Mouse (Mus musculus): ENCODE results near the gene Zp3. TPM values are rescaled to one million over a fixed set of nuclear protein-coding genes. Genes with fewer than 3 reads are reported as not detected.

The Zp3 gene
- 0.23 TPM in 1 of 2 replicates, not detected in the other for polyA plus RNA-seq (2015; fragmentation: Nextera tagmentation; extraction: Ambion mirVana)

DNA sequence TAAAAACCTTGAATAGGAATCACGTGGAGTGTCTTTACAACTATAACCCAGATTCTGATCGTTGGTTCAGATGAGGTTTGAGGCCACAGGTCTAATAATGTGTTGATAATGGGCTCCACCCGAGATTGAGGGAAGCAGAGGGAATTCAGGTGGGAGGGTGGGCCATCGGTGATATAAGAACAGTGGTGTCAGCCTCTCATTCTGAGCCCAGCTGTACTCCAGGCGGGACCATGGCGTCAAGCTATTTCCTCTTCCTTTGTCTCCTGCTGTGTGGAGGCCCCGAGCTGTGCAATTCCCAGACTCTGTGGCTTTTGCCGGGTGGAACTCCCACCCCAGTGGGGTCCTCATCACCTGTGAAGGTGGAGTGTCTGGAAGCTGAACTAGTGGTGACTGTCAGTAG lies at the start of gene Zp3:
Zp3 (plus strand) TSS at position 196 of the 400 bp plus-strand sequence.
- H3K36me3 ChIP-seq (ENCODE audit: control insufficient read depth, insufficient read depth, low read length): no peaks in the 10 kb centered on the region
- no peaks in the 10 kb centered on the region for H3K27me3 ChIP-seq (ENCODE audit: control insufficient read depth, insufficient read depth, low read depth, low read length)
- 79% methylated on average over 8 of the region's 8 CpGs for WGBS
- H3K4me2 ChIP-seq (ENCODE audit: low read length): no peak within 1 kb of the TSS
- no peaks in the 10 kb centered on the region for H3K4me1 ChIP-seq (ENCODE audit: control insufficient read depth, insufficient read depth, low read length)
- no peak within 1 kb of the TSS for H3K4me3 ChIP-seq (ENCODE audit: low read depth, low read length)
- H3K9ac ChIP-seq (ENCODE audit: low read depth, low read length): no peak within 1 kb of the TSS
- H3K27ac ChIP-seq (ENCODE audit: low read length): no peak within 1 kb of the TSS
- no peaks in the 10 kb centered on the region for H3K9me3 ChIP-seq (replicated peaks; ENCODE audit: control insufficient read depth, low read length, poor library complexity, severe bottlenecking)
- ATAC-seq: no peak

DNA sequence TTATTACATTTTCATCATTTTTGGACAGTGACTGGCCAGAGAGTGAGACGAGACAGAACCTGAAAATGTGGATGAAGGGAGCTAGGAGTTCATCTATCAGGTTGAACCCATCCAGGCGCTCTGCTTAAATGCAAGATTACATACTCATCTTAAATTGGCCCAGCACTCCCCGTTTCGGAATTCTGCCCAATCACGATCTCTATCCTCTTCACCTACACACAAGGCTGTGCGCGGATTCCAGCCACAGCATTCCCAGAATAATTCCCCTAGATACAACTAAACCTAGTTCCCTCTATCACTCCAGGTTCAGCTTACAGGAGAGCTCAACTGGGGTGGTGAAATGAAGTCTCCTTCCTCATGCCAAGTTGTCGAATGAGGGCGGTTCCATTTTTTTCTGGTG lies 48.4 kb upstream of the Zp3 start:
- 93% methylated on average over 9 of the region's 9 CpGs for WGBS
- Histone ChIP-seq H3K4me2 (ENCODE audit: low read length) (peak overlapping the region; percentile 85), H3K27ac (ENCODE audit: low read length) (no peak overlapping the region), H3K9me3 (replicated peaks; ENCODE audit: control insufficient read depth, low read length, poor library complexity, severe bottlenecking) (no peaks in the 10 kb centered on the region), H3K4me1 (ENCODE audit: control insufficient read depth, insufficient read depth, low read length) (peaks cover 49% of the 10 kb centered on the region), H3K36me3 (ENCODE audit: control insufficient read depth, insufficient read depth, low read length) (peaks cover 16% of the 10 kb centered on the region), H3K27me3 (ENCODE audit: control insufficient read depth, insufficient read depth, low read depth, low read length) (no peaks in the 10 kb centered on the region), H3K9ac (ENCODE audit: low read depth, low read length) (0 out of 2 replicates have a peak overlapping the region, but pooled peaks have one; percentile 30), H3K4me3 (ENCODE audit: low read depth, low read length) (peak overlapping the region; percentile 77)
- no peak for ATAC-seq

DNA sequence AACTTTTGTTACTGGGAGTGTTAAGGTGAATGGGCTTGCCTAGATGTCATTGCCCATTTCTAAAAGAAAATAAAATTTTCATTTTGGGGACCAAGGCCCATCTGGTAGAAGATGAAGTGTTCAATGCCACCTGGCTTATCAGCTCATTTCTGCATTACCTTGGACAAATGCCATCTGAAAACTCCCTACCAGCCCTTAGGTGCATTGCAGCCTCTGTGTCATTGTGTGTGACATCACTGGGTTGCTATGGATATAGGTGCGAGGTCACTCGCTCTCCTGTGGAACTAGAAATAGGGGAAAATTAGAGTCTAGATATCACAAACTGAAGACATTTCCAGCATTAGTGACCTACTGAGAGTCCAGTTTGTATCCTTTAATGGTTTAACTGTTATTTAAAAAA lies 47.5 kb upstream of the Zp3 start:
- H3K9ac ChIP-seq (ENCODE audit: low read depth, low read length): peak overlapping the region; percentile 57; the same call in 1 of the 2 replicates
- H3K4me2 ChIP-seq (ENCODE audit: low read length): peak overlapping the region; percentile 85
- ATAC-seq: no peak
- peaks cover 12% of the 10 kb centered on the region for H3K36me3 ChIP-seq (ENCODE audit: control insufficient read depth, insufficient read depth, low read length)
- H3K4me1 ChIP-seq (ENCODE audit: control insufficient read depth, insufficient read depth, low read length): peaks cover 44% of the 10 kb centered on the region
- H3K4me3 ChIP-seq (ENCODE audit: low read depth, low read length): peak overlapping the region; percentile 77
- no peaks in the 10 kb centered on the region for H3K27me3 ChIP-seq (ENCODE audit: control insufficient read depth, insufficient read depth, low read depth, low read length)
- no peak overlapping the region for H3K27ac ChIP-seq (ENCODE audit: low read length)
- WGBS: 38% methylated on average over 2 of the region's 2 CpGs
- H3K9me3 ChIP-seq (replicated peaks; ENCODE audit: control insufficient read depth, low read length, poor library complexity, severe bottlenecking): no peaks in the 10 kb centered on the region

DNA sequence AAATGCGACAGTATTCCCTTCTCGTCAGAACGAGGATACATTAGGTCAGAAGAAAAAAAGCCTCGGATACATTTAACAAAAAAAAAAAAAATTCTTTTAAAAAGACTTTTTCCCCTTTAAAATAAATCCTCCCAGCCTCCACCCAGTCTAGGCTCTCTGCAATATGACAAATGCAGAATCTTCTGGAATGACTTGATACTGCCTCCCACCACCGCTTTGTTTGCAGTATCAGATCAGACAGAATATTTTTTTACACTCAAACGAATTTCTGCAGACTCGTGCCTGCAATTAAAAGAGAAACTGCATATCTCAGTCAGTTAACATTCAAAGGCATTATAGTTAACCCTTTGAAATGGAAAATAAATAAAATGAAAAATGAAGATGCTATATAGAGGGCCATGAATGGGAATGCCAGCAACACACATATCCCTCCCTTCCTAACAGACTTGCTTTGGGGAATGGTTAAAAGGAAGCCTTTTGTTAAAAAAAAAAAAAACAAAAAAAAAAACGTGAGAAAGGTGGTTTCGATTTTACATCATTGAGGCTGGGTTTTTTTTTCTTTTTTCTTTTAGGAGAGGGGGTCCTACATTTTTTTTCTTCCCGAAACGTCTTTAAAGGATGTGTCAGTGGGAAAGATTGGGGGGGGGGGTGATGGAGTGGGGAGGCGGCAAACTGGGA lies 46.5 kb upstream of the Zp3 start:
- H3K4me2 ChIP-seq (ENCODE audit: low read length): peak overlapping the region; percentile 85
- H3K27ac ChIP-seq (ENCODE audit: low read length): peak overlapping the region; percentile 99
- ATAC-seq: no peak
- H3K9me3 ChIP-seq (replicated peaks; ENCODE audit: control insufficient read depth, low read length, poor library complexity, severe bottlenecking): no peaks in the 10 kb centered on the region
- H3K27me3 ChIP-seq (ENCODE audit: control insufficient read depth, insufficient read depth, low read depth, low read length): no peaks in the 10 kb centered on the region
- peaks cover 39% of the 10 kb centered on the region for H3K4me1 ChIP-seq (ENCODE audit: control insufficient read depth, insufficient read depth, low read length)
- peak overlapping the region; percentile 77 for H3K4me3 ChIP-seq (ENCODE audit: low read depth, low read length)
- peaks cover 12% of the 10 kb centered on the region for H3K36me3 ChIP-seq (ENCODE audit: control insufficient read depth, insufficient read depth, low read length)
- peak overlapping the region; percentile 88 for H3K9ac ChIP-seq (ENCODE audit: low read depth, low read length)
- 4% methylated on average over 12 of the region's 12 CpGs for WGBS

DNA sequence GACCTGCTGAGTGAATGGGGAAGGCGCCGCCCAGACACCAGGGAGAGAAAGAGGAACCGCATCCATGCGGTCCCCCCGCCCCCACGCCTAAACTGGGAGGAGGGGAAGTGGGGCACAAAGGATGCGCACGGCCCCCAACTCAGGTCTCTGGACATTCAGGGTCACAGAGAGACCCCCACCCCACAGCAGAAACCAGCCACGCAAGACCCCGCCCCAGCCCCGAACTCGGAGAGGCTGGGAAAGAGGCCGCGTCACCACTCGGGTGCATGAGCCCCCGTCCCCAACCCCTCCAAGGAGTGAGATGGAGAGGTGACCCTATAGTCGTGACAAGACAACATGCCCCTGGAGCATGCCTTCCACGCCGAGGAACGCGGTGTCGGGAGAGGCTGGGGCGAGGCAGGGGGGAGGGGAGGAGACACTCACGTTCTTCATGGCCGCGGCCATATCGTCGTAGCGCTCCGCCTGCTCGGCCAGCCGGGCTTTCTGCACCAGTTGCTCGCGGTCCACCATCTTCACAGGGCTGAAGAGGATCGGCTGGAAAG lies 45.9 kb upstream of the Zp3 start:
- peak; percentile 82 for ATAC-seq
- Histone ChIP-seq H3K9ac (ENCODE audit: low read depth, low read length) (peak overlapping the region; percentile 88), H3K27ac (ENCODE audit: low read length) (peak overlapping the region; percentile 99), H3K4me2 (ENCODE audit: low read length) (peak overlapping the region; percentile 85), H3K36me3 (ENCODE audit: control insufficient read depth, insufficient read depth, low read length) (peaks cover 12% of the 10 kb centered on the region), H3K27me3 (ENCODE audit: control insufficient read depth, insufficient read depth, low read depth, low read length) (no peaks in the 10 kb centered on the region), H3K9me3 (replicated peaks; ENCODE audit: control insufficient read depth, low read length, poor library complexity, severe bottlenecking) (no peaks in the 10 kb centered on the region), H3K4me1 (ENCODE audit: control insufficient read depth, insufficient read depth, low read length) (peaks cover 37% of the 10 kb centered on the region), H3K4me3 (ENCODE audit: low read depth, low read length) (peak overlapping the region; percentile 77)
- under 1% methylated on average over 28 of the region's 35 CpGs for WGBS

DNA sequence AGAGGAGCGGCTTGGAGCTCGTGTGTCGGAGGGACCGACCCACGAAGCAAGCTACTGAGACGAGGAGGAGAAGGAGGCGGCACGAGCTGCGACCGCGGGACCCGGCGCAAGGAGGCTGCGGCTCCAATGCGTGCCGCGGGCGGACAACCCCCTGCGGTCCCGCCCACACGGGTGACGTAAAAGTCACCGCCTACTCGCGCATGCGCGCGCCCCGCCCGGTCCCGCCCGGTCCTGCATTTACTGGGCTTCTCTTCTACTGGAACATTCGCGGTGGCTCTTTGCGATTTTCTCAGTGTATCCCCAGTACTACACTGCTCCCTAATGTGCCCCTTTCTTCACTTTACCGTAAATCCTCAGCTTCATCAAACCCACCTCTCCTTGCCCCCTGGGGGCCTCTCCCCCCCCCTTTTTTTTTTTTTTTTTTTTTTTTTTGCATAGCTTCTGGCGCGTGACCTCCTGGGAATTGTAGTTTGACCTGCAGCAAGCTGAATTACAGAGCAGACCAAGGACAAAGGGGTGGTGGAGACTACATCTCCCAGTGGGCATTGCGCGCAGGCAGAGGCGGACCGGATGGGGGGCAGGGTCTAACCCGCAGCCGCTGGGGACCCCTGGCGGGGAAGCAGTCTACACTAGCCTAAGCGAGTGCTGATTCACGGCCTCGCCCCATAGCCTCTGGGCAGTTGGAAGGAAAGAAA lies 45.3 kb upstream of the Zp3 start, which contains the start of gene Ywhag:
Ywhag (minus strand) TSS at position 136 of the 695 bp plus-strand sequence.
- Histone ChIP-seq H3K27me3 (ENCODE audit: control insufficient read depth, insufficient read depth, low read depth, low read length) (no peaks in the 10 kb centered on the region), H3K9me3 (replicated peaks; ENCODE audit: control insufficient read depth, low read length, poor library complexity, severe bottlenecking) (no peaks in the 10 kb centered on the region), H3K36me3 (ENCODE audit: control insufficient read depth, insufficient read depth, low read length) (peaks cover 6% of the 10 kb centered on the region), H3K9ac (ENCODE audit: low read depth, low read length) (peak within 1 kb of the TSS; percentile 88), H3K4me3 (ENCODE audit: low read depth, low read length) (peak within 1 kb of the TSS; percentile 77), H3K4me2 (ENCODE audit: low read length) (peak within 1 kb of the TSS; percentile 85), H3K4me1 (ENCODE audit: control insufficient read depth, insufficient read depth, low read length) (peaks cover 30% of the 10 kb centered on the region), H3K27ac (ENCODE audit: low read length) (peak within 1 kb of the TSS; percentile 99)
- WGBS: under 1% methylated on average over 45 of the region's 48 CpGs
- ATAC-seq: peak; percentile 95

DNA sequence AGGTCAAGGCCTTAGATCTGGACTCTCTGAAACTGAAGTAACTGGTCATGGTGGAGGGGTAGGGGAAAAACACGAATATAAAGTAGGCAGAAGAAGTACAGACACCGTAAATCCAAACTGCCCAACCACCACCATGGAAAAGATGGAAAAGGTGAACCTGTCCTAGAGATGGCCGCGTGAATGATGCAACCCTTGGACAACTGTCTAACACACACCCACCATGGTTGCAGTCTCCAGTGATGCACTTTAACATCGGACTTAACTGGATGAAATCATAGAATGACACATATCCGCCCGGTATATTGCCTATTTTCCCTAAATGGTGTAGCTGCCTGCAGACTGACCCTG lies 44.7 kb upstream of the Zp3 start:
- peak overlapping the region; percentile 61 for H3K4me2 ChIP-seq (ENCODE audit: low read length)
- H3K4me1 ChIP-seq (ENCODE audit: control insufficient read depth, insufficient read depth, low read length): peaks cover 27% of the 10 kb centered on the region
- peaks cover 2% of the 10 kb centered on the region; the same call in 1 of the 2 replicates for H3K36me3 ChIP-seq (ENCODE audit: control insufficient read depth, insufficient read depth, low read length)
- ATAC-seq: peak; percentile 43
- WGBS: 50% methylated on average over 7 of the region's 7 CpGs
- H3K27me3 ChIP-seq (ENCODE audit: control insufficient read depth, insufficient read depth, low read depth, low read length): no peaks in the 10 kb centered on the region
- H3K27ac ChIP-seq (ENCODE audit: low read length): peak overlapping the region; percentile 99
- peak overlapping the region; percentile 77 for H3K4me3 ChIP-seq (ENCODE audit: low read depth, low read length)
- H3K9ac ChIP-seq (ENCODE audit: low read depth, low read length): peak overlapping the region; percentile 88
- H3K9me3 ChIP-seq (replicated peaks; ENCODE audit: control insufficient read depth, low read length, poor library complexity, severe bottlenecking): no peaks in the 10 kb centered on the region

DNA sequence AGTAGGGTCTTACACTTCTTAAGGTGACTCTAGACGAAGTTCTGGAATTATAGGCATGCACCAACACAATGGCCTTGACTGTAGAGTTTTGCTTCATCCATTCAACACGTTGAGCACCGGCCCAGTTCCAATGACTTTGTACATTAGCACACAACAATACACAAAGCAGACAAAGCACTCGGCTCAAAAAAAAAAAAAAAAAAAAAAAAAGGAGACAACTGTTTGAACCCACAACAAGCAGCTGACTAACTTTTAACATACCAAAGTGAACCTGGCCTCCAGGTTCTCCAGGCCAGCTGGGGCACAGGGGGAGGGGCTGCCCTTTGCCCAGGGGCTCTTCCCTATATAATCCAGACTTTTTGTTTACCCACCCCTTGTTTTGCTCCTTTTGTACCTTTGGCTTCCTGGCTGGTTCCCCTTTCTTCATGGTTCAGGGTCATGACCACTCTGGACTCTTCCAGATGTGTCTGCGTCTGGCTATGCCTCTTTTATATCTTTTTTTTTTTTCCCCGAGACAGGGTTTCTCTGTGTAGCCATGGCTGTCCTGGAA lies 44.2 kb upstream of the Zp3 start:
- H3K27ac ChIP-seq (ENCODE audit: low read length): peak overlapping the region; percentile 99
- no peaks in the 10 kb centered on the region for H3K36me3 ChIP-seq (ENCODE audit: control insufficient read depth, insufficient read depth, low read length)
- H3K4me1 ChIP-seq (ENCODE audit: control insufficient read depth, insufficient read depth, low read length): peaks cover 23% of the 10 kb centered on the region
- no peak overlapping the region for H3K4me3 ChIP-seq (ENCODE audit: low read depth, low read length)
- no peaks in the 10 kb centered on the region for H3K9me3 ChIP-seq (replicated peaks; ENCODE audit: control insufficient read depth, low read length, poor library complexity, severe bottlenecking)
- H3K9ac ChIP-seq (ENCODE audit: low read depth, low read length): no peak overlapping the region
- no peak for ATAC-seq
- no peak overlapping the region for H3K4me2 ChIP-seq (ENCODE audit: low read length)
- WGBS: 87% methylated on average over 6 of the region's 6 CpGs
- no peaks in the 10 kb centered on the region for H3K27me3 ChIP-seq (ENCODE audit: control insufficient read depth, insufficient read depth, low read depth, low read length)

Measured in midbrain, embryonic 16.5 days (tissue).